Mouse (Mus musculus): ENCODE measurements around the gene Msmp.

- no peak for TF ChIP-seq CHD2 (IDR thresholded peaks at IDR 0.05; ENCODE audit: low read depth, low read length)
- no peak for TF ChIP-seq HCFC1 (IDR thresholded peaks at IDR 0.05; ENCODE audit: borderline replicate concordance, insufficient read depth, low read length)
These were observed 42.2 kb downstream of the Msmp start for GRCm38 (mm10) chr4:43542044-43542443.

Measured in ES-E14 (cell line).